7 mouse cellular contexts compared by ENCODE assay signal in genomic region chr4:83283973-83284767, GRCm38 (mm10). TPM values are rescaled to one million over a fixed set of nuclear protein-coding genes. Genes with fewer than 3 reads are reported as not detected.
A peak's percentile ranks its signal among the peaks of the same experiment; 100 is the strongest.
DNase-seq lines count a peak whose midpoint lies in the region; ATAC-seq and TF ChIP-seq lines count a peak whose summit lies in the region.

No protein-coding gene starts in this region.

- DNase-seq in lung, postnatal 0 days (ENCODE audit: low spot score), result no peak
- DNase-seq in lung, adult 18-20 months, result no peak
- peak; percentile 74 for DNase-seq in embryo, embryonic 10.5 days (ENCODE audit: low spot score)
- DNase-seq in liver, embryonic 13.5 days, result no peak
- DNase-seq in retina, postnatal 7 days (ENCODE audit: low read depth, low spot score), result peak; percentile 27
- DNase-seq in spleen, postnatal 4 days (ENCODE audit: low spot score in 2 of 2), result no peak

- 17% methylated on average over 19 of the region's 19 CpGs for WGBS in lung, postnatal 0 days
- WGBS in liver, embryonic 13.5 days (ENCODE audit: insufficient replicate concordance), result 16% methylated on average over 19 of the region's 19 CpGs

- peak overlapping the region; percentile 25 for H3K4me3 ChIP-seq in lung, postnatal 0 days (ENCODE audit: low read depth, low read length)
- H3K4me3 ChIP-seq in liver, embryonic 13.5 days (replicated peaks), result peak overlapping the region; percentile 45

- H3K4me2 ChIP-seq in lung, postnatal 0 days (replicated peaks; ENCODE audit: low read depth, low read length), result peak overlapping the region; percentile 52
- H3K4me2 ChIP-seq in liver, embryonic 13.5 days, result peak overlapping the region; percentile 66

- no peak for TF ChIP-seq CTCF in lung, postnatal 0 days (IDR thresholded peaks at IDR 0.05)

- no peak overlapping the region; the same call in 1 of the 2 replicates for H3K9ac ChIP-seq in lung, postnatal 0 days (replicated peaks; ENCODE audit: low read depth)
- H3K9ac ChIP-seq in liver, embryonic 13.5 days, result peak overlapping the region; percentile 45; the same call in 1 of the 2 replicates

- H3K9me3 ChIP-seq in lung, postnatal 0 days (ENCODE audit: low read length), result no peaks in the 10 kb centered on the region
- H3K9me3 ChIP-seq in liver, embryonic 13.5 days (replicated peaks), result no peaks in the 10 kb centered on the region

- no peaks in the 10 kb centered on the region for H3K27me3 ChIP-seq in lung, postnatal 0 days (replicated peaks; ENCODE audit: insufficient read depth, low read length)
- peaks cover 8% of the 10 kb centered on the region; the same call in 1 of the 2 replicates for H3K27me3 ChIP-seq in liver, embryonic 13.5 days

- H3K36me3 ChIP-seq in lung, postnatal 0 days (ENCODE audit: insufficient read depth, low read length), result no peaks in the 10 kb centered on the region
- H3K36me3 ChIP-seq in liver, embryonic 13.5 days, result no peaks in the 10 kb centered on the region

- H3K27ac ChIP-seq in lung, postnatal 0 days (ENCODE audit: low read length), result no peak overlapping the region
- no peak overlapping the region for H3K27ac ChIP-seq in liver, embryonic 13.5 days

- peak; percentile 56 for ATAC-seq in lung, postnatal 0 days
- peak; percentile 48 to 51 for ATAC-seq in hematopoietic stem cell, adult 5-6 weeks (replicated peaks in 1 of 2; ENCODE audit: insufficient read depth in 1 of 2, low FRiP score in 2 of 2, low TSS enrichment in 1 of 2, low read depth in 1 of 2, poor library complexity in 2 of 2, severe bottlenecking in 2 of 2)
- ATAC-seq in liver, embryonic 13.5 days (ENCODE audit: low read depth), result no peak

- peaks cover 6% of the 10 kb centered on the region; the same call in 1 of the 2 replicates for H3K4me1 ChIP-seq in lung, postnatal 0 days (ENCODE audit: insufficient read depth, low read depth, low read length)
- peaks cover 11% of the 10 kb centered on the region for H3K4me1 ChIP-seq in liver, embryonic 13.5 days (replicated peaks)

- TF ChIP-seq EP300 in lung, postnatal 0 days (IDR thresholded peaks at IDR 0.05), result no peak

RNA-seq across cellular contexts. Expression of gene Ttc39b, which starts 39.9 kb away (rescaled TPM):
- polyA plus RNA-seq in lung, postnatal 0 days (2015; fragmentation: Nextera tagmentation; extraction: Ambion mirVana), result 6.7 and 7.5 TPM in 2 replicates
- total RNA-seq in hematopoietic stem cell, adult 5-6 weeks (2017), result 14.5 and 15.1 TPM in 2 replicates
- 2.8 and 3.4 TPM in 2 replicates for polyA plus RNA-seq in liver, embryonic 13.5 days (2015; fragmentation: Nextera tagmentation; extraction: Ambion mirVana)

Comparison
In these comparisons a context has a peak if more than half of its experiments do, and no peak if none do; other contexts are left out.
1. DNase-seq: peak in embryo, embryonic 10.5 days (single experiment) and retina, postnatal 7 days (single experiment); none in lung, postnatal 0 days (single experiment), lung, adult 18-20 months (0 of 2), liver, embryonic 13.5 days (single experiment) and spleen, postnatal 4 days (0 of 2).